Mouse (Mus musculus) heart, embryonic 13.5 days (tissue): ENCODE results near the gene Olfr286. TPM values are rescaled to one million over a fixed set of nuclear protein-coding genes. Genes with fewer than 3 reads are reported as not detected.

ENCODE experiments used
- ATAC-seq: fragments of 200-750 bp; cut with Nextera tagmentation; 2 replicates; pipeline ENCODE4 v1.8.0; 2017; ENCODE audit warnings: moderate TSS enrichment; ENCODE audit not compliant: insufficient number of reproducible peaks, low FRiP score, low TSS enrichment; ENCODE audit errors: extremely low read depth
- H3K27ac ChIP-seq: fragments of 300-500 bp; sonication (generic); replicated peaks from 2 replicates; pipeline ENCODE4 v1.5.1; 2015; ENCODE audit warnings: moderate library complexity, mild to moderate bottlenecking, inconsistent platforms
- H3K27me3 ChIP-seq: fragments of 300-500 bp; sonication (generic); replicated peaks from 2 replicates; pipeline ENCODE4 v1.6.1; 2015; ENCODE audit warnings: mild to moderate bottlenecking, inconsistent platforms
- H3K36me3 ChIP-seq: fragments of 300-500 bp; sonication (generic); 2 replicates; pipeline ENCODE4 v1.6.1; 2015; ENCODE audit warnings: mild to moderate bottlenecking, inconsistent platforms
- H3K4me1 ChIP-seq: fragments of 300-500 bp; sonication (generic); 2 replicates; pipeline ENCODE4 v1.6.1; 2015; ENCODE audit warnings: inconsistent platforms
- H3K4me2 ChIP-seq: fragments of 300-500 bp; sonication (generic); 2 replicates; pipeline ENCODE4 v1.6.1; 2015; ENCODE audit warnings: inconsistent platforms, mild to moderate bottlenecking, moderate library complexity
- H3K4me3 ChIP-seq: fragments of 300-500 bp; sonication (generic); 2 replicates; pipeline ENCODE4 v1.5.1; 2015; ENCODE audit warnings: moderate library complexity, mild to moderate bottlenecking, inconsistent platforms
- H3K9ac ChIP-seq: fragments of 300-500 bp; sonication (generic); 2 replicates; pipeline ENCODE4 v1.6.1; 2015; ENCODE audit warnings: inconsistent platforms, mild to moderate bottlenecking, moderate library complexity
- H3K9me3 ChIP-seq: fragments of 300-500 bp; sonication (generic); 2 replicates; pipeline ENCODE4 v1.6.1; 2016; ENCODE audit warnings: inconsistent platforms
- WGBS: fragments of 180-500 bp; shearing (Covaris S2); methylation state at CpG from one replicate; pipeline ENCODE4 v1.1.7; 2015; ENCODE audit warnings: mixed read lengths; 5-methylcytosine and 5-hydroxymethylcytosine counted together
- polyA plus RNA-seq: library from polyadenylated mRNA; unstranded; fragments of >200 nt; fragmentation: Nextera tagmentation; extraction: Ambion mirVana; gene quantifications from 2 replicates; pipeline ENCODE4 v1.2.1, GENCODE M21; 2015

Olfr286 gene
- polyA plus RNA-seq, result not detected in 2 replicates

DNA sequence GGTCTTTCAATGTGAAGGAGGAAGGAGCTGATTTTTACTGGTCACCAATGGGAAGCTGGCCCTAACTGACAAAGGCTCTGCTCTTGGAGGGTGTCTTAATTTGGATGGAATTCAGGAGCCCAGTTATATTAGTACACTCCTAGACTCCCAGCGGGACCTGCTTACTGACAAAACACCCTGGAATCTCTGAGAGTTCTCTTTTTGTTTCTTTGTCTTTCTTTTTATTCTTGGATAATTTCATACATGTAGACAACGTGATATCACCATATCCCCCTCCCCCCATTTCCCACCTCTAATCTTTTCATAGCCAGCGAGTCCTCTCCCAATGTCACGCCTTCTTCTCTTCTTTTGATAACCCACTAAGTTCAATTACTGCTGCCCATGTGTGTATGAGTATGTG is at the start of gene Olfr286:
Gene Olfr286, minus strand, starts transcription at position 101 of the 400 bp plus-strand sequence.
- H3K4me3 ChIP-seq, result no peak within 1 kb of the TSS

GRCm38 (mm10) chr15:98257776-98258175 is 23.5 kb upstream of the Olfr286 start:
- Histone ChIP-seq H3K9ac (no peak overlapping the region), H3K4me1 (no peaks in the 10 kb centered on the region), H3K9me3 (0 out of 2 replicates have a peak, but pooled peaks cover 10% of the 10 kb centered on the region), H3K4me2 (no peak overlapping the region), H3K27ac (no peak overlapping the region), H3K4me3 (no peak overlapping the region), H3K36me3 (no peaks in the 10 kb centered on the region), H3K27me3 (no peaks in the 10 kb centered on the region)
- WGBS, result 76% methylated on average over 7 of the region's 7 CpGs
- ATAC-seq, result no peak

More for the DNA sequence above, at the start of gene Olfr286:
- ATAC-seq, result no peak
- no peak within 1 kb of the TSS for H3K9ac ChIP-seq
- WGBS, result 78% methylated on average over 4 of the region's 4 CpGs
- H3K4me1 ChIP-seq, result no peaks in the 10 kb centered on the region
- no peak within 1 kb of the TSS for H3K27ac ChIP-seq
- no peak within 1 kb of the TSS for H3K4me2 ChIP-seq
- peaks cover 4% of the 10 kb centered on the region; the same call in 1 of the 2 replicates for H3K9me3 ChIP-seq
- H3K27me3 ChIP-seq, result peaks cover 16% of the 10 kb centered on the region
- H3K36me3 ChIP-seq, result no peaks in the 10 kb centered on the region

DNA sequence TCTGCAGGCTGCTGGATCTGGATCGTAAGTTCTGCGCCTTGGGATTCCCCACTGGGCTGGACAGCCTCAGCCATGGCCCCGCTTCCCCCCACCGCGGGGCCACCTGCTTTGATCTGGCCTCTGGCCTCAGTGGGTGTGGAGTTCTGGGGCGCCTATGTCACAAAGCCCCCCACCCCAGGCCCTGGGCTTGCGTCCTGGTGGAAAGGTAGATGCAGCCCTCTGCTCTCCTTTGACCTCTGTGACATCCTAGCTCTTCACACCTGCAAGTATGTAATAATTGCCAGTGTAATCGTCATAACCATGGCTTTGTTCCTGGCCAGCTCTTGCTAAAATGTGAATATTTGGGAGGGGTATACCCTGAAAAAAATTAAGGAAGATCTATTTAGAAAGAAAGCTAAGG is 22.9 kb upstream of the Olfr286 start, which contains the start of gene H1fnt:
Gene H1fnt, minus strand, starts transcription at position 101 of the 400 bp plus-strand sequence.
- H3K9ac ChIP-seq, result no peak within 1 kb of the TSS
- H3K4me1 ChIP-seq, result no peaks in the 10 kb centered on the region
- ATAC-seq, result no peak
- WGBS, result 68% methylated on average over 8 of the region's 8 CpGs
- H3K27ac ChIP-seq, result no peak within 1 kb of the TSS
- H3K4me3 ChIP-seq, result no peak within 1 kb of the TSS
- 0 out of 2 replicates have a peak, but pooled peaks cover 10% of the 10 kb centered on the region for H3K9me3 ChIP-seq
- no peak within 1 kb of the TSS for H3K4me2 ChIP-seq
- H3K27me3 ChIP-seq, result no peaks in the 10 kb centered on the region
- H3K36me3 ChIP-seq, result no peaks in the 10 kb centered on the region

DNA sequence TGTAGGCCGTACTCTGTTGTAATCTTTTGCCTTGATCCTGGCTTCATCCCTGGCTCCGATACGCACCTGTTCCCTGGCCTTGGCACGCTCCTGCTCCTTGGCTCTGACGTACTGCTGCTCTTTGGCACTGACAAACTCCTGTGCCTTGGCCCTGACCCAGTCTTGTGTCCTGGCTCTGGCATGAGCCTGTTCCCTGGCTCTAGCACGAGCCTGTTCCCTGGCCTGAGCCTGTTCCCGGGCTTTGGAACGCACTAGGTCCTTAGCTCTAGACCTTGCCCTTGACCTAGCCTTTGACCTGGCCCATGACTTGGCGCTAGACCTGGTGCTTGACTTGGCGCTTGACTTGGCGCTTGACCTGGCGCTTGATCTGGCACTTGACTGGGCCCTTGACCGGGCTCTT is 22.0 kb upstream of the Olfr286 start:
- H3K9ac ChIP-seq, result no peak overlapping the region
- no peaks in the 10 kb centered on the region for H3K27me3 ChIP-seq
- no peaks in the 10 kb centered on the region for H3K4me1 ChIP-seq
- WGBS, result 86% methylated on average over 13 of the region's 13 CpGs
- H3K4me3 ChIP-seq, result no peak overlapping the region
- H3K9me3 ChIP-seq, result 0 out of 2 replicates have a peak, but pooled peaks cover 9% of the 10 kb centered on the region
- H3K4me2 ChIP-seq, result no peak overlapping the region
- no peaks in the 10 kb centered on the region for H3K36me3 ChIP-seq
- ATAC-seq, result no peak
- no peak overlapping the region for H3K27ac ChIP-seq

DNA sequence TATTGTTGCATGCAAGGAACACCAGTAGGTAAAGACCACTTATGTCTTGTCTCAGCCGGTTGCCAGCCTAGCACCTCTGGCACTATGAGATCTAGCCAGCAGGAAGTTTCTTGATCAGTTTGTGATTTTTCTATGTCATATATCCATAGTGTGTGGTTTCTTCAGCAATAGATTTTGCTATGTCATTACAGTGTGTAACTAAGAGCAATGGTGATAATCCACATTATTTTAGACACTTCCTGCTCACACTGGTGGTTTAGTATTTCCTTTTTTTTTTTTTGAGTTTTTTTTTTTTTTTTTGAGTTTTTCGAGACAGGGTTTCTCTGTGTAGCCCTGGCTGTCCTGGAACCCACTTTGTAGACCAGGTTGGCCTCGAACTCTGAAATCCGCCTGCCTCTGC is 1.2 kb upstream of the Olfr286 start:
- 74% methylated on average over 4 of the region's 4 CpGs for WGBS
- Histone ChIP-seq H3K27me3 (peaks cover 16% of the 10 kb centered on the region), H3K36me3 (no peaks in the 10 kb centered on the region), H3K27ac (no peak overlapping the region), H3K9me3 (peaks cover 4% of the 10 kb centered on the region; the same call in 1 of the 2 replicates), H3K9ac (no peak overlapping the region), H3K4me2 (no peak overlapping the region), H3K4me3 (no peak overlapping the region), H3K4me1 (no peaks in the 10 kb centered on the region)
- ATAC-seq, result no peak

DNA sequence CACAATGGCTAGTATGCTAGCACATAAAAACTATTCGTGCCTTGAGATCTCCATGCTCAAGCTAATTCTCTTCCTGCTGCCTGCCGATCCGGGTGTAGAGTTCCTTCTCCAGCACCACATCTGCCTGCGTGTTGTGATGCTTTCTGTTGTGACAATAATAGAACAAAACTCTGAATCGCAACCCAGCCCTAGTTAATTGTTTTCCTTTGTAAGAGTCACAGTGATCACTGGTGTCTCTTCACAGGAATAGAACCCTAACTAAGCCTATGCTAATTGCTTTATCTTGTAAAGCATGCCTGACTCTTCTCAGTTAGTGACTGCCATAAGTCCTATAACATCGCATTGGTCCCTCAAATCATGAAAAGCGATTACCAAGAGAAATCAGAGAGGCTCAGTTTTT is 8.2 kb downstream of the Olfr286 start:
- no peak overlapping the region for H3K27ac ChIP-seq
- H3K9me3 ChIP-seq, result no peaks in the 10 kb centered on the region
- no peak overlapping the region for H3K4me3 ChIP-seq
- no peaks in the 10 kb centered on the region for H3K36me3 ChIP-seq
- no peak overlapping the region for H3K9ac ChIP-seq
- no peaks in the 10 kb centered on the region for H3K4me1 ChIP-seq
- H3K27me3 ChIP-seq, result peaks cover 7% of the 10 kb centered on the region; the same call in 1 of the 2 replicates
- 65% methylated on average over 7 of the region's 7 CpGs for WGBS
- no peak for ATAC-seq
- H3K4me2 ChIP-seq, result no peak overlapping the region

DNA sequence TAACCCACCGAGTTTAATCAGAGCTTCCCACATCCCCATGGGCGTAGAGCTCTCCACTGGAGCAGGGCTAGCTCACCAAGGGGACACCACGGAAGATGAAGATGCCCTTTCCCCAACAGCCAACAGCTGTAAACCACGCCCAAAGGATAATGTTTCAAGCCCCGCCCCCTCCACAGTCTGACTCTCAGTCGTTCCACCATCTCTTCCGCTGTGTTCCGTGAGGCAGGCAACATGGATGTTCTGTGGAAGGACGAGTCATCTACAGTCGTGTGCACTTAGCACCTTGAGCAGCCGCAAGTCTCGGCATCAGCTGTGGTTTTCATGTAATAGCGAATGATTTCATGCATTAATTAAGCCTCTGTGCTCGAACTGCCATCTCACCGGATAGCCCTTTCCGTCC is 8.6 kb downstream of the Olfr286 start:
- H3K36me3 ChIP-seq, result no peaks in the 10 kb centered on the region
- no peak for ATAC-seq
- peaks cover 3% of the 10 kb centered on the region; the same call in 1 of the 2 replicates for H3K27me3 ChIP-seq
- WGBS, result 37% methylated on average over 16 of the region's 16 CpGs
- no peak overlapping the region for H3K4me2 ChIP-seq
- H3K4me1 ChIP-seq, result no peaks in the 10 kb centered on the region
- H3K9ac ChIP-seq, result no peak overlapping the region
- no peak overlapping the region for H3K4me3 ChIP-seq
- H3K9me3 ChIP-seq, result no peaks in the 10 kb centered on the region
- H3K27ac ChIP-seq, result no peak overlapping the region

DNA sequence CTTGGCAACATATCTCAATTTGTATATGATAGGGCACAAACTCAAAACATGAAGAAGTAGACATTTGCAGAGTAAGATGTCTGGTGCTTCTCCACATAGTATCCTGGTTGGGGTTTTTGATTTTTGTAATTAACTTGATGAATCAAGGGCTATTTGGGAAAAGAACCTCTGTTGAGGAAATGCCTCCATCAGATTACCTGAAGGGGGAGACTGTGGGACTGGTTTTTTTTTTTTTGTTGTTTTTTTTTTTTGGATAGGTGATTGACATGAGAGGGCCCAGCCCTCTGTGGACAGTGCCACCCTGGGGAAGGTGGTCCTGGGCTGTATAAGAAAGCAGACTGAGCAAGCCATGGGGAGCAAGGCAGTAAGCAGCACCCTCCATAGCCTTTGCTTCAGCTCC is 11.9 kb downstream of the Olfr286 start:
- Histone ChIP-seq H3K27me3 (no peaks in the 10 kb centered on the region), H3K36me3 (no peaks in the 10 kb centered on the region), H3K9ac (no peak overlapping the region), H3K4me2 (no peak overlapping the region), H3K4me3 (no peak overlapping the region), H3K9me3 (no peaks in the 10 kb centered on the region), H3K4me1 (no peaks in the 10 kb centered on the region), H3K27ac (no peak overlapping the region)
- ATAC-seq, result no peak

- no peaks in the 10 kb centered on the region for H3K9me3 ChIP-seq
- WGBS, result 58% methylated on average over 4 of the region's 4 CpGs
- no peak for ATAC-seq
- H3K27ac ChIP-seq, result no peak within 1 kb of the TSS
- no peak within 1 kb of the TSS for H3K4me3 ChIP-seq
- H3K4me2 ChIP-seq, result no peak within 1 kb of the TSS
- H3K4me1 ChIP-seq, result no peaks in the 10 kb centered on the region
- H3K27me3 ChIP-seq, result no peaks in the 10 kb centered on the region
- H3K36me3 ChIP-seq, result no peaks in the 10 kb centered on the region
- no peak within 1 kb of the TSS for H3K9ac ChIP-seq
These were observed 13.4 kb downstream of the Olfr286 start, which contains the start of the genes Gm44579 and Olfr287 for GRCm38 (mm10) chr15:98220877-98221276. Gene Gm44579, minus strand, starts transcription at chr15:98220977. Gene Olfr287, minus strand, starts transcription at chr15:98221056.

- Histone ChIP-seq H3K27me3 (no peaks in the 10 kb centered on the region), H3K4me1 (peaks cover 9% of the 10 kb centered on the region; the same call in 1 of the 2 replicates), H3K9me3 (no peaks in the 10 kb centered on the region), H3K4me2 (no peak overlapping the region), H3K4me3 (no peak overlapping the region), H3K36me3 (no peaks in the 10 kb centered on the region), H3K9ac (no peak overlapping the region), H3K27ac (no peak overlapping the region)
- 57% methylated on average over 5 of the region's 5 CpGs for WGBS
- ATAC-seq, result no peak
These were observed 20.1 kb downstream of the Olfr286 start for GRCm38 (mm10) chr15:98214130-98214529.

- H3K4me1 ChIP-seq, result peaks cover 9% of the 10 kb centered on the region; the same call in 1 of the 2 replicates
- no peak overlapping the region for H3K9ac ChIP-seq
- H3K36me3 ChIP-seq, result no peaks in the 10 kb centered on the region
- no peak overlapping the region for H3K4me3 ChIP-seq
- H3K4me2 ChIP-seq, result no peak overlapping the region
- ATAC-seq, result no peak
- WGBS, result 64% methylated on average over 5 of the region's 5 CpGs
- H3K9me3 ChIP-seq, result no peaks in the 10 kb centered on the region
- no peak overlapping the region for H3K27ac ChIP-seq
- H3K27me3 ChIP-seq, result no peaks in the 10 kb centered on the region
These were observed 20.8 kb downstream of the Olfr286 start for GRCm38 (mm10) chr15:98213336-98213870.

DNA sequence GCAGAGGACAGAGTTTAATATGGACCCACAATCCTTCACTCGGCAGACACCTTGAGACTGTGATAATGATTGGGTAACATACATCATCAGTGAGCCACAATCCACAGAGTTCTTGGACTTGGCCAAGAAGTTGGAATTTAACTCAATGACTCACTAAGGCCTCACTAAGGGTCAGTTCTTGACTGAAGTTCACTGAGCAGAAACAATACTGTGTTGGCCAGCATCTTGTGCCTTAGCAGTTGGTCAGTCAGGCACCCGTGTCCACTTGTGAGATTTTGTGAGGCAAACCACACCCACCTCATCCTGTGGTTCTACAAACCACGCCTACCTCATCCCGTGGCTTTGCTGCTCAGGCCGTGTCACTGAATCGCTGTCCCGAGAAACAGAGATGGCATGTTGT is 24.6 kb downstream of the Olfr286 start:
- WGBS, result 75% methylated on average over 7 of the region's 7 CpGs
- Histone ChIP-seq H3K4me2 (no peak overlapping the region), H3K4me3 (no peak overlapping the region), H3K4me1 (peaks cover 9% of the 10 kb centered on the region; the same call in 1 of the 2 replicates), H3K9ac (no peak overlapping the region), H3K27me3 (no peaks in the 10 kb centered on the region; the same call in 1 of the 2 replicates), H3K36me3 (no peaks in the 10 kb centered on the region), H3K27ac (no peak overlapping the region), H3K9me3 (no peaks in the 10 kb centered on the region)
- ATAC-seq, result no peak
